Mouse (Mus musculus): Measurements from ENCODE around the gene Mia.

DNA sequence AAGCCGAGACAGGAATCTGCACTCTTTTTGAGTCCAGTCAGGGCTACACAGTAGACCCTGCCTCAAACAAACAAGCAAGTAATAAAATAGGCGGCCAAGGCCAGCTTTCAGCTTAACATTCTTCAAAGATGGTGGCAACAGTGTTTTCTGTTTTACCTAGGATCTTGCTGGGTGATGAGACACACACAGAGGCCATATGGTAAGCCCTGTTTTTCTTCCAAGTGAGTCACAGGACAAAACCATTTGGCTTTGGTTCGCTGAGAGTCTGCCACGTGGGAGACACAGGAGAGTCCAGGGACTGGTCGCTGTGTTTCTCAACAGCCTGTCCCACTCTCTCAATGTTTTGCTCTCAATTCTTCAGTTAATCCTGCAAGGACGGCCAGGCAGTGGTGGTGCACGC, 37.6 kb upstream of the Mia start:
- TF ChIP-seq CTCF (conservative IDR thresholded peaks at IDR 0.05 in 1 of 2, IDR thresholded peaks at IDR 0.05 in 1 of 2; ENCODE audit: low read depth in 2 of 2, low read length in 2 of 2) (no peak), CHD2 (IDR thresholded peaks at IDR 0.05; ENCODE audit: low read length) (no peak), NRF1 (IDR thresholded peaks at IDR 0.05; ENCODE audit: low read depth, low read length) (no peak), POLR2A (IDR thresholded peaks at IDR 0.05; ENCODE audit: low read depth, low read length) (no peak), E2F4 (IDR thresholded peaks at IDR 0.05; ENCODE audit: insufficient replicate concordance, low read depth, low read length) (no peak), EP300 (IDR thresholded peaks at IDR 0.05; ENCODE audit: low read length) (no peak), HCFC1 (IDR thresholded peaks at IDR 0.05; ENCODE audit: low read depth, low read length) (no peak), ELF1 (IDR thresholded peaks at IDR 0.05; ENCODE audit: low read depth, low read length) (no peak), MAX (IDR thresholded peaks at IDR 0.05; ENCODE audit: low read length) (no peak), USF1 (IDR thresholded peaks at IDR 0.05; ENCODE audit: low read depth, low read length) (no peak), RAD21 (IDR thresholded peaks at IDR 0.05; ENCODE audit: low read depth, low read length) (no peak)
